Mouse (Mus musculus): ENCODE results near the gene Gcm1. TPM values are rescaled to one million over a fixed set of nuclear protein-coding genes. Genes with fewer than 3 reads are reported as not detected.

Gene Gcm1
- polyA plus RNA-seq, 1 experiment, result not detected

GRCm38 (mm10) chr9:78030835-78031456 lies 20.8 kb upstream of the Gcm1 start:
- no peaks in the 10 kb centered on the region for H3K27me3 ChIP-seq (ENCODE audit: control insufficient read depth, insufficient read depth, low read length)
- DNase-seq, result no peak
- WGBS, result 86% methylated on average over 10 of the region's 10 CpGs

GRCm38 (mm10) chr9:78032930-78033329 lies 18.8 kb upstream of the Gcm1 start:
- Histone ChIP-seq H3K4me1 (ENCODE audit: control insufficient read depth, insufficient read depth, low read length) (no peaks in the 10 kb centered on the region), H3K27me3 (ENCODE audit: control insufficient read depth, insufficient read depth, low read length) (no peaks in the 10 kb centered on the region), H3K27ac (ENCODE audit: insufficient read depth, low read length) (no peak overlapping the region), H3K4me3 (replicated peaks; ENCODE audit: insufficient read depth, low read depth, low read length) (no peak overlapping the region)
- no peak for TF ChIP-seq CTCF (IDR thresholded peaks at IDR 0.05; ENCODE audit: borderline replicate concordance, insufficient read depth, low read depth, low read length)
- TF ChIP-seq POLR2A (IDR thresholded peaks at IDR 0.05; ENCODE audit: borderline replicate concordance, insufficient read depth, low read length), result no peak
- no peak for DNase-seq
- WGBS, result 94% methylated on average over 4 of the region's 4 CpGs

More at GRCm38 (mm10) chr9:78030835-78031456, 20.8 kb upstream of the Gcm1 start:
- no peak for TF ChIP-seq CTCF (IDR thresholded peaks at IDR 0.05; ENCODE audit: borderline replicate concordance, insufficient read depth, low read depth, low read length)
- Histone ChIP-seq H3K4me1 (ENCODE audit: control insufficient read depth, insufficient read depth, low read length) (no peaks in the 10 kb centered on the region), H3K27ac (ENCODE audit: insufficient read depth, low read length) (no peak overlapping the region), H3K4me3 (replicated peaks; ENCODE audit: insufficient read depth, low read depth, low read length) (no peak overlapping the region)

- no peak for TF ChIP-seq CTCF (IDR thresholded peaks at IDR 0.05; ENCODE audit: borderline replicate concordance, insufficient read depth, low read depth, low read length)
- no peak for TF ChIP-seq POLR2A (IDR thresholded peaks at IDR 0.05; ENCODE audit: borderline replicate concordance, insufficient read depth, low read length)
- WGBS, result 76% methylated on average over 5 of the region's 5 CpGs
- no peak overlapping the region for H3K4me3 ChIP-seq (replicated peaks; ENCODE audit: insufficient read depth, low read depth, low read length)
- no peak overlapping the region for H3K27ac ChIP-seq (ENCODE audit: insufficient read depth, low read length)
- no peaks in the 10 kb centered on the region for H3K4me1 ChIP-seq (ENCODE audit: control insufficient read depth, insufficient read depth, low read length)
- H3K27me3 ChIP-seq (ENCODE audit: control insufficient read depth, insufficient read depth, low read length), result no peaks in the 10 kb centered on the region
- DNase-seq, result no peak
Observed at GRCm38 (mm10) chr9:78035296-78035695, 16.4 kb upstream of the Gcm1 start.

- no peak for DNase-seq
- no peaks in the 10 kb centered on the region for H3K4me1 ChIP-seq (ENCODE audit: control insufficient read depth, insufficient read depth, low read length)
- 84% methylated on average over 8 of the region's 8 CpGs for WGBS
- TF ChIP-seq POLR2A (IDR thresholded peaks at IDR 0.05; ENCODE audit: borderline replicate concordance, insufficient read depth, low read length) (no peak), CTCF (IDR thresholded peaks at IDR 0.05; ENCODE audit: borderline replicate concordance, insufficient read depth, low read depth, low read length) (no peak)
- no peak overlapping the region for H3K27ac ChIP-seq (ENCODE audit: insufficient read depth, low read length)
- H3K4me3 ChIP-seq (replicated peaks; ENCODE audit: insufficient read depth, low read depth, low read length), result no peak overlapping the region
- no peaks in the 10 kb centered on the region for H3K27me3 ChIP-seq (ENCODE audit: control insufficient read depth, insufficient read depth, low read length)
Observed at GRCm38 (mm10) chr9:78035831-78036230, 15.9 kb upstream of the Gcm1 start.

- Histone ChIP-seq H3K4me1 (ENCODE audit: control insufficient read depth, insufficient read depth, low read length) (no peaks in the 10 kb centered on the region), H3K27me3 (ENCODE audit: control insufficient read depth, insufficient read depth, low read length) (no peaks in the 10 kb centered on the region), H3K27ac (ENCODE audit: insufficient read depth, low read length) (no peak overlapping the region), H3K4me3 (replicated peaks; ENCODE audit: insufficient read depth, low read depth, low read length) (no peak overlapping the region)
- peak; percentile 50 to 70 for DNase-seq
- WGBS, result 30% methylated on average over 18 of the region's 18 CpGs
- peak; percentile 99 for TF ChIP-seq CTCF (IDR thresholded peaks at IDR 0.05; ENCODE audit: borderline replicate concordance, insufficient read depth, low read depth, low read length)
- no peak for TF ChIP-seq POLR2A (IDR thresholded peaks at IDR 0.05; ENCODE audit: borderline replicate concordance, insufficient read depth, low read length)
Observed at GRCm38 (mm10) chr9:78038755-78039489, 12.8 kb upstream of the Gcm1 start.

- DNase-seq, result no peak
- 67% methylated on average over 6 of the region's 6 CpGs for WGBS
- no peak overlapping the region for H3K27ac ChIP-seq (ENCODE audit: insufficient read depth, low read length)
- H3K4me3 ChIP-seq (replicated peaks; ENCODE audit: insufficient read depth, low read depth, low read length), result no peak overlapping the region
- TF ChIP-seq CTCF (IDR thresholded peaks at IDR 0.05; ENCODE audit: borderline replicate concordance, insufficient read depth, low read depth, low read length) (no peak), POLR2A (IDR thresholded peaks at IDR 0.05; ENCODE audit: borderline replicate concordance, insufficient read depth, low read length) (no peak)
- no peaks in the 10 kb centered on the region for H3K27me3 ChIP-seq (ENCODE audit: control insufficient read depth, insufficient read depth, low read length)
- no peaks in the 10 kb centered on the region for H3K4me1 ChIP-seq (ENCODE audit: control insufficient read depth, insufficient read depth, low read length)
Observed at GRCm38 (mm10) chr9:78045171-78045570, 6.6 kb upstream of the Gcm1 start.

GRCm38 (mm10) chr9:78046755-78047154 lies 5.0 kb upstream of the Gcm1 start:
- no peak overlapping the region for H3K27ac ChIP-seq (ENCODE audit: insufficient read depth, low read length)
- no peaks in the 10 kb centered on the region for H3K27me3 ChIP-seq (ENCODE audit: control insufficient read depth, insufficient read depth, low read length)
- TF ChIP-seq CTCF (IDR thresholded peaks at IDR 0.05; ENCODE audit: borderline replicate concordance, insufficient read depth, low read depth, low read length), result no peak
- TF ChIP-seq POLR2A (IDR thresholded peaks at IDR 0.05; ENCODE audit: borderline replicate concordance, insufficient read depth, low read length), result no peak
- H3K4me1 ChIP-seq (ENCODE audit: control insufficient read depth, insufficient read depth, low read length), result no peaks in the 10 kb centered on the region
- H3K4me3 ChIP-seq (replicated peaks; ENCODE audit: insufficient read depth, low read depth, low read length), result no peak overlapping the region
- no peak for DNase-seq
- 63% methylated on average over 20 of the region's 20 CpGs for WGBS

- Histone ChIP-seq H3K27me3 (ENCODE audit: control insufficient read depth, insufficient read depth, low read length) (no peaks in the 10 kb centered on the region), H3K4me3 (replicated peaks; ENCODE audit: insufficient read depth, low read depth, low read length) (no peak overlapping the region), H3K4me1 (ENCODE audit: control insufficient read depth, insufficient read depth, low read length) (no peaks in the 10 kb centered on the region), H3K27ac (ENCODE audit: insufficient read depth, low read length) (no peak overlapping the region)
- no peak for DNase-seq
- WGBS, result 48% methylated on average over 5 of the region's 5 CpGs
- TF ChIP-seq POLR2A (IDR thresholded peaks at IDR 0.05; ENCODE audit: borderline replicate concordance, insufficient read depth, low read length) (no peak), CTCF (IDR thresholded peaks at IDR 0.05; ENCODE audit: borderline replicate concordance, insufficient read depth, low read depth, low read length) (no peak)
Observed at GRCm38 (mm10) chr9:78050452-78050970, 1.2 kb upstream of the Gcm1 start.

Data from cerebellum, adult 2 months (tissue).